Mouse (Mus musculus): ENCODE measurements around the gene Zfp36. TPM values are rescaled to one million over a fixed set of nuclear protein-coding genes. Genes with fewer than 3 reads are reported as not detected.
A peak's percentile ranks its signal among the peaks of the same experiment; 100 is the strongest.
"Not testable (repeated sequence)": the region's sequence is repeated elsewhere in the genome, so short reads cannot be mapped to it uniquely, and the experiment has no call there.

Zfp36 gene
- polyA plus RNA-seq, 1 experiment from 2014 or later: 23.5 TPM

DNA sequence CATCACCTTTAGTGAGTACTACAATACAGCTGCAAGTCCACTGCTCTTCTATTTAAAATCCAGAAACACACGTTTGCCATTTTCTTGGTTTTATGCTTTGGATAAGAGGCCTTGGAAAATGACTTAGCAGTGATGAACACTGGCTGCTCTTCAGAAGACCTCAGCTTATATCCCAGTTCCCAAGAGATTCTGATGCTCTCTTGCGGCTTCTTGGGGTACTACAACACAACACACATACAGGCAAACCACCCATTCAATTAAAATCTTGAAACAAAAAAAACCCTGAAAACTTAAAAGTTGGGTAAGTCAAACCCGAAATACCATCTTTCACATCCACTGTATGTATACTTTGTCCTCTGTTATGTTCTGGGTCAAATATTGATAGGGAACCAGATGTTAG, 17.9 kb upstream of the Zfp36 start:
- Histone ChIP-seq H3K27me3 (no peaks in the 10 kb centered on the region), H3K4me1 (peaks cover 9% of the 10 kb centered on the region), H3K4me3 (replicated peaks) (no peak overlapping the region), H3K9me3 (replicated peaks) (no peaks in the 10 kb centered on the region), H3K36me3 (peaks cover 75% of the 10 kb centered on the region), H3K9ac (no peak overlapping the region), H3K27ac (replicated peaks) (no peak overlapping the region), H3K4me2 (replicated peaks) (no peak overlapping the region)
- no peak for ATAC-seq (ENCODE audit: insufficient number of reproducible peaks, low FRiP score, low TSS enrichment, low read depth)
- WGBS: 67% methylated on average over 3 of the region's 3 CpGs

DNA sequence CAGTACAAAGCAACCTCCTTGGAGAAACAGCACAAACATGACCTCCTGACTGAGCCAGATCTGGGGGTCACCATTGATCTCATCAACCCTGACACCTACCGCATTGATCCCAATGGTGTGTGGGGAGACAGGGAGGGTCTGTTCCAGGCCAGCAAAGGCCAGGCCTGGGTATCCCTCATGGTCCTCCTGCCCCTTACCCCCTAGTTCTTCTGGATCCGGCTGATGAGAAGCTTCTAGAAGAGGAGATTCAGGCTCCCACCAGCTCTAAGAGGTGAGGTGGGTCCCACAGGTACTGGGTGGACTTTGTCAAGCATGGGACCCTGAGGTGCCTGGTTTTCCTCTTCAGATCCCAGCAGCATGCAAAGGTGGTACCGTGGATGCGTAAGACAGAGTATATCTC, 15.4 kb upstream of the Zfp36 start:
- no peak overlapping the region for H3K27ac ChIP-seq (replicated peaks)
- H3K4me3 ChIP-seq (replicated peaks): no peak overlapping the region
- no peak overlapping the region for H3K4me2 ChIP-seq (replicated peaks)
- no peak for ATAC-seq (ENCODE audit: insufficient number of reproducible peaks, low FRiP score, low TSS enrichment, low read depth)
- peaks cover 53% of the 10 kb centered on the region for H3K36me3 ChIP-seq
- WGBS: 93% methylated on average over 4 of the region's 4 CpGs
- H3K9me3 ChIP-seq (replicated peaks): no peaks in the 10 kb centered on the region
- no peaks in the 10 kb centered on the region for H3K27me3 ChIP-seq
- H3K4me1 ChIP-seq: peaks cover 19% of the 10 kb centered on the region
- no peak overlapping the region for H3K9ac ChIP-seq

- peak overlapping the region; percentile 86 for H3K4me3 ChIP-seq (replicated peaks)
- ATAC-seq (ENCODE audit: insufficient number of reproducible peaks, low FRiP score, low TSS enrichment, low read depth): no peak
- H3K4me1 ChIP-seq: peaks cover 19% of the 10 kb centered on the region
- 4% methylated on average over 22 of the region's 22 CpGs for WGBS
- no peaks in the 10 kb centered on the region for H3K9me3 ChIP-seq (replicated peaks)
- peak overlapping the region; percentile 65 for H3K9ac ChIP-seq
- H3K36me3 ChIP-seq: peaks cover 55% of the 10 kb centered on the region
- H3K27me3 ChIP-seq: no peaks in the 10 kb centered on the region
- H3K4me2 ChIP-seq (replicated peaks): peak overlapping the region; percentile 93
- H3K27ac ChIP-seq (replicated peaks): peak overlapping the region; percentile 83
These were observed 13.4 kb upstream of the Zfp36 start for GRCm38 (mm10) chr7:28393272-28393951.

DNA sequence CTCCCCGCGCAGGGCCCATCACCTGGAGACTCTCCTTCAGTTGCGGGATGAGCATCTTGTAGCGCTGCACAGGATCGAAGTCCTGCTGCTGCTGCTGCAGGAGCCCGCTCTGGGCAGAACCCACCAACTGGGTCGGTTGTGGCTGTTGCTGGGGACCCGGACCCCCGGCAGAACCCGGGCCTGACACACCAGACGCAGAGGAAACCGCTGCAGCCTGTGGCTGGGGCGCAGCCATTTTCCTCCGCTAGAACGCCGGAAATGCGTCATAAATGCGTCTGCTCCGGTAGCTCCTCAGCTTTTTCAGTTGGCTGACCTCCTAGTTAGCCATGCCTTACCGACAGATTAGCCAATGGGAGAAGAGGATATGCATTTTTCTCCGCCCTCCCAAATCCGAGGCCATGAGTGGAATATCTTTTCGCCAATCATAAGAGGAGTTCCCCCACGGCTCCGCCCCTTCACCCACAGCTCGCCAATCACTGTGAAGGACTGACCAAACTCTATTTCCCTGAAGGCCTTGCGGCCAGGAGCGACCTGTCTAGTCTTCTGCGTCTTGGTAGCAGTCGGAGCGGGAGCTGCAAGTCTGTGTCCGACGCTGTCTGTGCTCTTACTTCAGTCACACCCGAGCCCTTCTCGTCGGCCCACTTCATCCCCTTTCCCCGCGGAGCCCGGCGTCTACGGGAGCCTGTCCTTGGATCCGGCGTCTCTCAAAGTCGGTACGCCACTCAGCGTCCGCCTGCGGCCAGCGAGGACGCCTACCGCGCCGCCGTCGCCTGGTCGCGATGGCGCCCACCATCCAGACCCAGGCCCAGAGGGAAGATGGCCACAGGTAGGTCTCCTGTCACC, 12.6 kb upstream of the Zfp36 start, which contains the start of the genes Med29 and Paf1:
Gene Med29, minus strand, starts transcription at position 280 of the 843 bp plus-strand sequence.
Gene Paf1, plus strand, starts transcription at position 523 of the 843 bp plus-strand sequence.
- Histone ChIP-seq H3K4me1 (peaks cover 19% of the 10 kb centered on the region), H3K4me2 (replicated peaks) (peak within 1 kb of the TSS; percentile 93), H3K9me3 (replicated peaks) (no peaks in the 10 kb centered on the region), H3K27ac (replicated peaks) (peak within 1 kb of the TSS; percentile 83), H3K27me3 (no peaks in the 10 kb centered on the region), H3K9ac (peak within 1 kb of the TSS; percentile 71), H3K4me3 (replicated peaks) (peak within 1 kb of the TSS; percentile 86), H3K36me3 (peaks cover 55% of the 10 kb centered on the region)
- WGBS: under 1% methylated on average over 58 of the region's 58 CpGs
- ATAC-seq (ENCODE audit: insufficient number of reproducible peaks, low FRiP score, low TSS enrichment, low read depth): peak; percentile 98

DNA sequence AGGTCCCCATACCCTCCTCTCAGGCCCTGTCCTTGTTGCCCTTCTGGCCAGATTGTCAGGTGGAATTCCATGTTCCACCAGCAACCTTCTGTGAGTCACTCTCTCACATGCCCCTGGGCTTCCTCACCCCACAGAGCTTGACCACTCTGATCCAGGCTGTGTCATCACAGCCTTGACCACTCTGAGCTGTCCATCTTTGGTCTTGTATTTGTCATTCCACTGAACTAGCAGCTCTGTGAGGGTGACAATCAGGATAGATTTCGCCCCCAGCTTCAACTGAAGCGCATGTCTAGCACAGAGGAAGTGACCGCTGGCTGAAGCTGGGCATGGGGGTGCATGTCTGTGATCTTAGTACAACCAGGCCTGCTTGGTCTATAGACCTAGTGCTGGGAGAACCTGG, 10.3 kb upstream of the Zfp36 start:
- ATAC-seq (ENCODE audit: insufficient number of reproducible peaks, low FRiP score, low TSS enrichment, low read depth): no peak
- Histone ChIP-seq H3K9ac (no peak overlapping the region), H3K36me3 (peaks cover 53% of the 10 kb centered on the region), H3K9me3 (replicated peaks) (no peaks in the 10 kb centered on the region), H3K4me3 (replicated peaks) (no peak overlapping the region), H3K27ac (replicated peaks) (no peak overlapping the region), H3K4me1 (peaks cover 25% of the 10 kb centered on the region), H3K4me2 (replicated peaks) (no peak overlapping the region), H3K27me3 (no peaks in the 10 kb centered on the region)
- WGBS: 94% methylated on average over 3 of the region's 3 CpGs

GRCm38 (mm10) chr7:28387384-28387783, 7.3 kb upstream of the Zfp36 start:
- H3K27me3 ChIP-seq; H3K4me2 ChIP-seq (replicated peaks); H3K9me3 ChIP-seq (replicated peaks); H3K4me3 ChIP-seq (replicated peaks); ATAC-seq (ENCODE audit: insufficient number of reproducible peaks, low FRiP score, low TSS enrichment, low read depth); H3K27ac ChIP-seq (replicated peaks); H3K9ac ChIP-seq: not testable (repeated sequence)
- WGBS: 84% methylated on average over 7 of the region's 7 CpGs
- H3K36me3 ChIP-seq: peaks cover 49% of the 10 kb centered on the region
- peaks cover 35% of the 10 kb centered on the region for H3K4me1 ChIP-seq

- Histone ChIP-seq H3K4me1 (peaks cover 38% of the 10 kb centered on the region), H3K36me3 (peaks cover 49% of the 10 kb centered on the region)
- H3K4me2 ChIP-seq (replicated peaks); H3K4me3 ChIP-seq (replicated peaks); ATAC-seq (ENCODE audit: insufficient number of reproducible peaks, low FRiP score, low TSS enrichment, low read depth); H3K27me3 ChIP-seq; H3K9ac ChIP-seq; H3K27ac ChIP-seq (replicated peaks); H3K9me3 ChIP-seq (replicated peaks): not testable (repeated sequence)
- 79% methylated on average over 6 of the region's 6 CpGs for WGBS
These were observed 6.8 kb upstream of the Zfp36 start for GRCm38 (mm10) chr7:28386877-28387276.

- ATAC-seq (ENCODE audit: insufficient number of reproducible peaks, low FRiP score, low TSS enrichment, low read depth): peak; percentile 71
- Histone ChIP-seq H3K4me2 (replicated peaks) (no peak overlapping the region), H3K4me3 (replicated peaks) (no peak overlapping the region), H3K9me3 (replicated peaks) (no peaks in the 10 kb centered on the region), H3K27me3 (no peaks in the 10 kb centered on the region), H3K4me1 (peaks cover 38% of the 10 kb centered on the region), H3K27ac (replicated peaks) (peak overlapping the region; percentile 56), H3K9ac (no peak overlapping the region), H3K36me3 (peaks cover 49% of the 10 kb centered on the region)
- WGBS: 4% methylated on average over 4 of the region's 4 CpGs
These were observed 6.4 kb upstream of the Zfp36 start for GRCm38 (mm10) chr7:28386462-28386861.

- peak overlapping the region; percentile 56 for H3K27ac ChIP-seq (replicated peaks)
- H3K4me1 ChIP-seq: peaks cover 38% of the 10 kb centered on the region
- 82% methylated on average over 7 of the region's 7 CpGs for WGBS
- no peaks in the 10 kb centered on the region for H3K27me3 ChIP-seq
- peaks cover 49% of the 10 kb centered on the region for H3K36me3 ChIP-seq
- H3K4me3 ChIP-seq (replicated peaks): no peak overlapping the region
- H3K9me3 ChIP-seq (replicated peaks): no peaks in the 10 kb centered on the region
- H3K4me2 ChIP-seq (replicated peaks): no peak overlapping the region
- H3K9ac ChIP-seq: no peak overlapping the region
- no peak for ATAC-seq (ENCODE audit: insufficient number of reproducible peaks, low FRiP score, low TSS enrichment, low read depth)
These were observed 6.0 kb upstream of the Zfp36 start for GRCm38 (mm10) chr7:28386007-28386406.

- H3K4me1 ChIP-seq: peaks cover 45% of the 10 kb centered on the region
- H3K9me3 ChIP-seq (replicated peaks): no peaks in the 10 kb centered on the region
- ATAC-seq (ENCODE audit: insufficient number of reproducible peaks, low FRiP score, low TSS enrichment, low read depth): no peak
- H3K27ac ChIP-seq (replicated peaks): peak overlapping the region; percentile 56
- no peaks in the 10 kb centered on the region for H3K27me3 ChIP-seq
- H3K4me2 ChIP-seq (replicated peaks): no peak overlapping the region
- no peak overlapping the region for H3K9ac ChIP-seq
- H3K4me3 ChIP-seq (replicated peaks): no peak overlapping the region
- peaks cover 42% of the 10 kb centered on the region for H3K36me3 ChIP-seq
- 91% methylated on average over 9 of the region's 9 CpGs for WGBS
These were observed 5.1 kb upstream of the Zfp36 start for GRCm38 (mm10) chr7:28385196-28385595.

DNA sequence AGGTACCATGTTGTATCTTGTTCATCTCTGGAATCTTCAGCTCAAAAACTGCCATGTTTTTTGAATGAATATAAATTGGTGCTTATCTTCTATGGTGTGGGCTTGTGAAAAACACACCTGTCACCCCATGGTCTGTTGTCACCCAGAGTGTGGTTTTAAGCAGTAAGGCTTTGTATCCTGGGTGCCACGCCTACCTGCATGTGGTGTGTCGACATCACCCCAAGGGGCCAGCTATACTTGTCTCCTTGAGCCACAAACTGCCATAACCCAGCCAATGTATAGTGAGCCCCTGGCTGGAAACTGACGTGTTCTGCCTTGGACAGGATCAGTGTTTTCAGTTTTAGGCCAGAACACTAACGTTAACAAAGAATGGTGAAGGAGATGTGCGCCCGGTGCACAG, 4.1 kb upstream of the Zfp36 start:
- H3K36me3 ChIP-seq: peaks cover 33% of the 10 kb centered on the region
- no peaks in the 10 kb centered on the region for H3K27me3 ChIP-seq
- no peaks in the 10 kb centered on the region for H3K9me3 ChIP-seq (replicated peaks)
- H3K9ac ChIP-seq: no peak overlapping the region
- peaks cover 56% of the 10 kb centered on the region for H3K4me1 ChIP-seq
- no peak overlapping the region for H3K4me2 ChIP-seq (replicated peaks)
- no peak for ATAC-seq (ENCODE audit: insufficient number of reproducible peaks, low FRiP score, low TSS enrichment, low read depth)
- no peak overlapping the region for H3K4me3 ChIP-seq (replicated peaks)
- H3K27ac ChIP-seq (replicated peaks): no peak overlapping the region
- 76% methylated on average over 6 of the region's 6 CpGs for WGBS
